Mouse (Mus musculus) liver, adult 2 months (tissue): ENCODE data around the gene Ppp1r17. TPM values are rescaled to one million over a fixed set of nuclear protein-coding genes. Genes with fewer than 3 reads are reported as not detected.

ENCODE experiments used
- DNase-seq: peaks from one replicate; pipeline ENCODE4 v3.0.0-alpha.2; 2011; ENCODE audit warnings: low read depth, low spot score; ENCODE audit errors: extremely low read depth
- H3K27ac ChIP-seq: fragments of 200-500 bp; replicated peaks from 2 replicates; pipeline ENCODE4 v1.5.1; 2012; ENCODE audit warnings: low read depth, mild to moderate bottlenecking, control low read depth, inconsistent platforms, low read length; ENCODE audit not compliant: insufficient read depth
- H3K27me3 ChIP-seq: fragments of 200-500 bp; 2 replicates; pipeline ENCODE4 v1.6.1; 2012; ENCODE audit warnings: mild to moderate bottlenecking, moderate library complexity, low read length, inconsistent platforms; ENCODE audit not compliant: control insufficient read depth, insufficient read depth
- H3K36me3 ChIP-seq: fragments of 200-500 bp; 2 replicates; pipeline ENCODE4 v1.6.1; 2012; ENCODE audit warnings: low read length, inconsistent platforms; ENCODE audit not compliant: control insufficient read depth, insufficient read depth
- H3K4me1 ChIP-seq: fragments of 200-500 bp; 2 replicates; pipeline ENCODE4 v1.6.1; 2011; ENCODE audit warnings: low read length; ENCODE audit not compliant: control insufficient read depth, insufficient read depth
- H3K4me3 ChIP-seq: fragments of 200-500 bp; 2 replicates; pipeline ENCODE4 v1.5.1; 2011; ENCODE audit warnings: low read depth, mild to moderate bottlenecking, control low read depth, low read length, moderate library complexity; ENCODE audit not compliant: insufficient read depth
- H3K79me2 ChIP-seq: fragments of 200-500 bp; 2 replicates; pipeline ENCODE4 v1.6.1; 2012; ENCODE audit warnings: inconsistent platforms, mild to moderate bottlenecking, low read length, moderate library complexity; ENCODE audit not compliant: control insufficient read depth, insufficient read depth
- H3K9ac ChIP-seq: fragments of 200-500 bp; 2 replicates; pipeline ENCODE4 v1.6.1; 2012; ENCODE audit warnings: low read depth, mild to moderate bottlenecking, control low read depth, inconsistent platforms, low read length
- CTCF ChIP-seq: fragments of 200-500 bp; IDR thresholded peaks from 2 replicates; pipeline ENCODE4 v1.5.1; 2011; ENCODE audit warnings: low read depth, low read length, control low read depth
- POLR2A ChIP-seq: fragments of 200-500 bp; IDR thresholded peaks from 2 replicates; pipeline ENCODE4 v1.6.1; 2011; ENCODE audit warnings: low read length, control low read depth; ENCODE audit not compliant: insufficient read depth; ENCODE audit errors: extremely low read depth
- WGBS: fragments of 180-500 bp; shearing (Covaris S2); methylation state at CpG from one replicate; pipeline ENCODE4 v1.1.7; 2018; 5-methylcytosine and 5-hydroxymethylcytosine counted together
- polyA plus RNA-seq: library from polyadenylated mRNA; depleted of rRNA; stranded (reverse); fragments of >200 nt; gene quantifications from 2 replicates; pipeline ENCODE4 v1.2.3, GENCODE M21; 2012; rRNA removed
- total RNA-seq: library from RNA; depleted of rRNA; stranded (reverse); fragments of >200 nt; gene quantifications from 2 replicates; pipeline ENCODE4 v1.2.3, GENCODE M21; 2014; rRNA removed

Ppp1r17 gene
- total and polyA plus RNA-seq, 2 experiments = not detected

DNA sequence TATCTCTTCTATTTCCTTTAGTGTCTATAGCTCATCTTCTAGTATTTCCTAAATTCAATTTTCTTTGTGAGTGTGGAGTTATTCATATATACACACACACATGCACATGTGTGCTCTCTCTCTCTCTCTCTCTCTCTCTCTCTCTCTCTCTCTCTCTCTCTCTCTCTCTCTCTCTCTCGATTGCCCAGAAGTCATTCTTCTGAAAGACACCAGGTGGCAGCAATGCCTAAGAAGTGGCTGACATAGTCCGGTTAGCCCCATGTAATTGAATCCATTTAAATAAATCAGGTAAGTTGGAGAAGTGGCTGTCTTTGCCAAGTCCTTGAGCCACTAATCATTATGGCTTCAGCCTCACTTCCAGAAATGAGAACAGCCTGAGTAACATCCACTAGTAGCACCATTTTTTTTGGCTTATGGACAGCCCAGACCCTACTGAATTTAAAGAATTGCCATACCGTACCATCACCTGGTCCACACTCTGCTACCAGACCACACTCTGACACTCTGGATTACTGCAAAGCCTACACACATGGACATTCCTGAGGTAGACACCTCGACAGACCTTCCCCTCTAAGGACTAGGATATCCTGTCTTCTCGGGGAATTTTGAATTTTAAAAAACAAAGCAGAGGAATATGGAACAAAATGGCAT lies 49.5 kb downstream of the Ppp1r17 start:
- Histone ChIP-seq H3K4me3 (no peak overlapping the region), H3K27me3 (no peaks in the 10 kb centered on the region), H3K27ac (no peak overlapping the region), H3K79me2 (no peaks in the 10 kb centered on the region), H3K9ac (no peak overlapping the region), H3K4me1 (no peaks in the 10 kb centered on the region), H3K36me3 (no peaks in the 10 kb centered on the region)
- TF ChIP-seq POLR2A (no peak), CTCF (no peak)
- peak; percentile 48 for DNase-seq
- 39% methylated on average over 5 of the region's 5 CpGs for WGBS

DNA sequence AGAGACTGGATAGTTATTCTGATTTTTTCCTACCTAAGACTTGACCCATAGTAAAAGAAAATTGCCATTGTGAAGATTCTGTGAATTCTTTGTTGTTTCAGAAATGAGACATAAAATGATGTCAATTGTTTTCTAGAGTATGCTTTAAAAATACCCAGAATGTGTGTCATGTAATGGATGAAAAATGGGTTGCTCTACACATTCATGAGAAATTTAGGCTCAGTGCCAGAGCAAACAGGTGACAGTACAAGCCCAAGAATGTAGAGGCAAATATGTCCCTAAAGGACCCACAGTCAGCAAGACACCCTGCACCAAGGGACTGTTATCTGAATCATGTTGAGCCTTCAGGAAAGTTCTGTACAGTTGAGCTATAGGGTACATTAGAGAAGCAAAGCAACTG lies 51.2 kb downstream of the Ppp1r17 start:
- DNase-seq = no peak
- Histone ChIP-seq H3K4me3 (no peak overlapping the region), H3K27ac (no peak overlapping the region), H3K79me2 (no peaks in the 10 kb centered on the region), H3K9ac (no peak overlapping the region), H3K36me3 (no peaks in the 10 kb centered on the region), H3K27me3 (no peaks in the 10 kb centered on the region), H3K4me1 (no peaks in the 10 kb centered on the region)
- TF ChIP-seq CTCF (no peak), POLR2A (no peak)

DNA sequence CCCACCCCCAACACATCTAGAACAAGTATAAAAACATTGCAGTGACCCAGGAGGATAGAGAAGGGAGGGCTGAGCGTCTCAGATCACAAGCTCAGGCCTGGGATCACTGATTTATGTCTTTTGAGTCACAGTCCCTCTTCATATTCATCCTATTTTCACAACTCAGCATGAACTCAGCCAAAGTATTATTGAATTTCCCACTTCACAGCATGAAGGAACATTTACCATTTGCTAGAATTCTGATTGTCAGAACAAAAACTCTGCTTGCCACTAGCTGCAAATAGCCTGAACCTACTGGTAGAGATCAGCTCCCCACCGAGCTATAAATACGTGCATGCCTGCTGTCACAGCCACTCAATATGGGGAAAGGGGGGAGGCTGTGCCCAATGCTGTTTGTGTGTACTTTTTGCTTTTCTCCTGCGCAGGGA lies 59.1 kb downstream of the Ppp1r17 start:
- no peaks in the 10 kb centered on the region for H3K4me1 ChIP-seq

More for the DNA sequence above, 59.1 kb downstream of the Ppp1r17 start:
- 71% methylated on average over 4 of the region's 4 CpGs for WGBS
- H3K9ac ChIP-seq = no peak overlapping the region
- H3K36me3 ChIP-seq = no peaks in the 10 kb centered on the region
- H3K4me3 ChIP-seq = no peak overlapping the region
- no peak for TF ChIP-seq POLR2A
- no peak for TF ChIP-seq CTCF
- H3K79me2 ChIP-seq = no peaks in the 10 kb centered on the region
- H3K27ac ChIP-seq = no peak overlapping the region
- DNase-seq = no peak
- H3K27me3 ChIP-seq = no peaks in the 10 kb centered on the region

Other genes starting within 250 kb of the Ppp1r17 start
- gene Itprid1, start 180.6 kb upstream of the Ppp1r17 start, total RNA-seq = not detected in 2 replicates
- gene Itprid1, start 180.6 kb upstream of the Ppp1r17 start, polyA plus RNA-seq = not detected in 2 replicates